Mouse (Mus musculus) v-Abl transformed pro-B cells (cell line): ENCODE measurements around the gene Myo5a.

Source experiments
- in situ Hi-C, 2 experiments: fragments of 400-800 bp; cut with MboI; formaldehyde crosslinking; loops; one replicate each; pipeline ENCODE4 v1.15.1; 2025; ENCODE audit not compliant: unreplicated experiment in 2 of 2

The Myo5a gene

GRCm38 (mm10) chr9:75271539-75271938, 200.7 kb downstream of the Myo5a start:
- in situ Hi-C loops = no loop called here
